Mouse (Mus musculus): Measurements from ENCODE around the gene Cdk6.
"Not testable (repeated sequence)": the region's sequence is repeated elsewhere in the genome, so short reads cannot be mapped to it uniquely, and the experiment has no call there.

The Cdk6 gene

DNA sequence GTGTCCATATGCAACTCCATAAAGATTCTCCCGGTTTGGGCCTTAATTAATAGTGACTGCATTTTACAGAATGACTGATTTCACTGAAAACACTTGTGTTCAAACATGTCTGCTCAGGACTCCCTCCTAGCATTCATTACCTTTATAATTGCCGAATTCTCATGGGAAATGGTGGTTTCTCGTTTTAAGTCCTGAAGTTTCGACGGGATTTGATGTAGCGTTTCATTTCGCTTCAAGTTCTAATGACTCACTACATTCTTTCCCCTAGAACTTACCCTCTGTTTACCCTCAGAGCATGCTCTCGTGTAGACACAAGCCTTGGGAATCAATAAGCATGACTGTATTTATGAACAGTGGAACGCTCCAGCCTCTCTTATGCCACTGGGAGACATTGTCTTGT lies 66.6 kb downstream of the Cdk6 start:
- in situ Hi-C loops (cut with MboI; ENCODE audit: unreplicated experiment in 2 of 2) = loop anchor here in 1 of 2 experiments (10.0 kb wide), 1 partner anchor 97 kb away; no protein-coding TSS in a partner anchor

DNA sequence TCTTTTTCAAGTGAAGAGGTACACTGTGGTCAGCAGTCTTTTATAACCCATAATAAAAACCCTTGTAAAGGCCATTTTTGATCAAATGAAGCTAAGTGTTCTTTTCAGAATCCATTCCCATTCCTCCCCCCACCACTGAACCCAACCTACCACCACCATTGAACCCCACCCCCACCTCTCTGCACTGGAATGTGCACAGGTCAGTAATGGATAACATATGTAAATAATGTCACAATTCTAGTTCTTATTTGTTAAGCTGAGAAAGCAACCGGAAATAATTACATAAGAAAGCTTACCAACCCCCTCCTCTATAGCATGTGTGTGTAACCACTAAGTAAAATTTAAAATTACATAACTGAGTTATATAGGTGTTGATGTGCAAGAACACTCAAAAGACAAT lies 76.9 kb downstream of the Cdk6 start:
- in situ Hi-C loops (cut with MboI; ENCODE audit: unreplicated experiment in 2 of 2) = not testable (repeated sequence)

DNA sequence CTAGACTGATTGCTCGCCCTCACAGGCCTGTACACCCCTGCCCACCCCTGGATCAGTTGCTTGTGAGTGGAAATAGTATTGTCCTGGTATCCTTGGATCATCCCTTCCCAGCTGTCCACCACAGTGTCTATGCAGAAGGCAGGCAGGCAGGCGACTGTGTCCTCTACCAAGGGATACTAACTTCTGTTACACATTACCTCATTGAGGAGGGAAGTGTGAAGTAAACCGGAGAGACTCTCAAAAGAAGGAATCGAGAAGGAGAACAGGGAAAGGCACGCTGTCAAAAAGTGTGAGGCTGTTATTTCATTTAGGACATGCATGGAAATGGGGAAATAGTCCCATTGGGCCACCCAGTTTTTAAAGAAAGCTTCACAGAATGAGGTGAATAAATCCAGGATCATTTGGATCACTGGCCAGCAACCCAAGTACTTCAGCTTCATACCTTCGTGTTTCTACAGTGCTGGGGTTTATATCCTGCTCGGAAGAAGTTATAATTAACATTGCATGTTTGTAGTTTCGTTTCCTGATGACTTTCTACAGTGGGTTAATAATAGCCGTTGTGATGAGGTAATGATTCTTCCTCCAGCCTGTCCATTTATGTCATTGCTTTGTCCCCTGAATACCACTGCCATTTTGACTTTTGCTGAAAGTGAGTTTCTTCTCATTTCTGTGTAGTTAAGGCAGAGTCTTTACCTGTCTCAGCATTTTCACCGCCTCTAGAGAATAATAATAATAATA lies 79.0 kb downstream of the Cdk6 start:
- in situ Hi-C loops (cut with MboI; ENCODE audit: unreplicated experiment in 2 of 2) = loop anchor here in 1 of 2 experiments (5.0 kb wide), 2 partner anchors 73 to 77 kb away; no protein-coding TSS in a partner anchor

DNA sequence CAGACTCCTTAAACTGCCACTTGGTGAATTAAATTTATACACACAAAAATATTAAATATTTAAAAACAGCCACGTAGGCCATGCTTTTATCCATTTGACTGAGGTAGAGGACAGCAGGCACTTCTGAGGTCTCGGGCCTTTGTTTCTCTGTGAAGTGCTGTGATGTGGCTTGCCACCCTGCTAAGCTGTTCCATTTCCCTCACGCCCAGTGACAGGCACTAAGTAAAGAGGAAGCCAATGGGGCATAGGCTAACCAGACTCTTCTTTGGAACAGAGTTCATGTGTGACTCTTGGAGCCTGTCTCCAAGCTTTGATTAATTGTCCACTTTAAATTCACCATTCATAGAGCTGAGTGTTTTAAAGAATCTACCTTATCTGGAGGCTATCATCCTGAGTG lies 79.5 kb downstream of the Cdk6 start:
- in situ Hi-C loops (cut with MboI; ENCODE audit: unreplicated experiment in 2 of 2) = loop anchor here in 1 of 2 experiments (5.0 kb wide), 2 partner anchors 74 to 76 kb away; no protein-coding TSS in a partner anchor

DNA sequence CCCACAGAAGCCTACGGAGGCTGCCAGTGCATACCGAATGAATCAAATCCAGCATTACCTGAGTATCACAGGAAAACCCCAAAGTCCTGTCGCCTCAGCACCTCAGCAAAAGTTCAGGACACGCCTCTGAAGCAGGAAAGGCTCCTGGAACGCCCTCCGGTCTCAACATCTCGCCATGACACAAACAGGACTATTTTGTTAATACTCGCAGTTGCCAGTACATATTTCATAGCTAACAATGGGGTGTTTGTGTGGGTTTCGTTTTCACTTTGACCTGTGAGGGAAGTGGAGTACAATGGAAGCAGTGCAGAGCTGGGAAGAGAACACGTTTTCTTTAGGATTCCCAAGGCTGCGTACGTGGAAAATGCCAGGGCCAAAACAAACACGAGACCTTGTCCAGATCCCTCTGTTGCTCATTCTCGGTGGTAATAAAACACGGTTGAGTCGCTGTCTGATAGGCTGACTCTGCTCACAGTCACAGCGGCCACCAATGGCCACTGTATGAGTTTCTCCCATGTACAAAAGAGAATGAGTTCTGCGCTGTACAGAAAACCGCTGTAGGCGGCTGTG lies 91.9 kb downstream of the Cdk6 start:
- in situ Hi-C loops (cut with MboI; ENCODE audit: unreplicated experiment in 2 of 2) = not testable (repeated sequence)

DNA sequence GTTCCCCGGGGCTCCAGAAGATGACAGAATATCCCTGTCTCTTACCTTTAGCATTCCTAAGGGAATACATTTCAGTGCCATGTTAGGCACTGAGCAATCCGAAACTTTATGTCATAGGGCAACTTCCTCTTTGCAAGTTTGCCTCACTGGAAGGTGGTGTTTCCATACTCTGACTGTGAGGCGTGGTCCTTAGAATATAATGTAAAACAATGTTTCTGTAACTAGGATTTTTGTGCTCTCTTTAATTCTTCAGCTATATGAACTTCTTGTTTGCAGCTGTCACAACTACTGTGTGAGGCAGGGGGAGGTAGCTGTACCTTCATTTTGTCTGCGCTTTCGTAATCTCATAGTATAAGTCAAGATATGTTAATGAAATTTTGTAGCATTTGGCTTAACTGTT lies 92.8 kb downstream of the Cdk6 start:
- in situ Hi-C loops (cut with MboI; ENCODE audit: unreplicated experiment in 2 of 2) = not testable (repeated sequence)

DNA sequence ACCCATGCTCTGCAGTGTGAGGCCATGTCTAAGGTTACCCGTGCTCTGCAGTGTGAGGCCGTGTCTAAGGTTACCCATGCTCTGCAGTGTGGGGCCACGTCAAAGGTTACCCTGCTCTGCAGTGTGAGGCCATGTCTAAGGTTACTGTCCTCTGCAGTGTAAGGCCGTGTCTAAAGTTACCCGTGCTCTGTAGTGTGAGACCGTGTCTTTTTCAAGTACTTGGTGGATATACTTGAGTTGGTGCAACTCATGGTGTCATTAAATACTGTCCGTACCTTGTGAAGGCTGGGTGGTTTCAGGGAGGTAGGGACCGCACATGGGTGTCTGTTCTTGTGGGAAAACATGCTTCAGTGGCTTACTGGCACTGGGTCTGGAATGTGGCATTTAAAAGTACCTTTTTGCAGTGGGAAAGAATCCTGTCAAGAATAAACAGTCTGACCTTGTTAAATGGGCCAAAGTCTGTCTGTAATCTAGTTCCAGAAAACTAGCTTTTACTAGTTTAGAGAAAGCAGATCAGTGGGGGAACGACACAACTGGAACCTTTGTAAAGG lies 97.2 kb downstream of the Cdk6 start:
- in situ Hi-C loops (cut with MboI; ENCODE audit: unreplicated experiment in 2 of 2) = not testable (repeated sequence)

DNA sequence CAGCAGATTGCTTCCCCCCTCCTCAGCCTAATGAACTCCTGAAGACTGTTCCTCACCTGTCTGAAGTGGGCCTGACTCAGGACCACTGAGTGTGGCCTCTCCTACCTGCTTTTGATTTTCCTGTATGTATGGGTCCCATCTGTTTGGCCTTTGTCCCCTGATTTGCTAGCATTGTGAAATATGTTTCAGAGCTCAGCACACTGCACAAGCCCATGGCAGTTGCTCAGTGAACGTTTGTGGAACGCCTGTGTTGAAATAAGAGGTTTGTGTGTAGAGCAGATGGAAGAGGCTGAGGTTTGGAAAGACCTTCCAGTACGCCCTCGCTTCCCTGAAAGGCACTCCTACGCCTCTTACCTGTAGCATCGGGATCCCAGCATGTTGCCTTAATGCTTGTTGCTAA lies 98.1 kb downstream of the Cdk6 start:
- in situ Hi-C loops (cut with MboI; ENCODE audit: unreplicated experiment in 2 of 2) = not testable (repeated sequence)

DNA sequence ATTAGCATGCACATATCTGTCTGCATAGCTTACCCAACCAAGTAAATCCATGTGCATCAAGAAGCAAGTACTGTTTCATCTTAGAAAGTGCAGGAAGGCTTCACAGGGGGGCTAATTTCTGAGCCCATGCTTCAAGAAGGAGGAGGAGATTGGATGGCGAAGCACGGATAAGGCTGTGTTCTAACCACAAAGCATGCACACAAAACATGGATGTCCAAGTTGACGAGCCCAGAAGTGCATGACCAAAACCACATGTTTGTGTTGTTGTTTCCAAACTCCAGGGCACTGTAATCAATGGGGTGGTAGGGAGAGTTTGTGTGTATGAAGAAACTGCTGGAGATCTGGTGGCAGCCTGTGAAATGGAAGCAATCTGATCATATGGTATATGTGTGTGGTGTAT lies 101.2 kb downstream of the Cdk6 start:
- in situ Hi-C loops (cut with MboI; ENCODE audit: unreplicated experiment in 2 of 2) = not testable (repeated sequence)

DNA sequence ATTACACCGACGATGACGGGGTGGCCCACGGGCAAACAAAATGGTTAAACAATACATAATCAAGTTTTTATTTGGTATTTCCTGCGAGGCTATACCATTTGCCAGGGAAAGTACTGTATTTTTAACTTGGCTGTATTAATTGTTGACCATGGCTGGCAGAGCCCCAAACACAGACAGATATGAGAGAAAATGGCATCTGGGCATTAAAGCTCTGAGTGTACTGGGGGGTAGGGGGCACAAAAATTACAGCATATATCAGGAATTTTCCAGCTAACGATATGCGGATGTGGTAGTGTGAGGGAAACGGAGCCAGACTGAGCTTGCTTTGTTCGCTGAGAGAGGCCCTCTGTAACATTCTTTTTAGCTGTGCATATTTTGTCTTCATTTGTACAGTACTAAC lies 109.9 kb downstream of the Cdk6 start:
- in situ Hi-C loops (cut with MboI; ENCODE audit: unreplicated experiment in 2 of 2) = not testable (repeated sequence)

DNA sequence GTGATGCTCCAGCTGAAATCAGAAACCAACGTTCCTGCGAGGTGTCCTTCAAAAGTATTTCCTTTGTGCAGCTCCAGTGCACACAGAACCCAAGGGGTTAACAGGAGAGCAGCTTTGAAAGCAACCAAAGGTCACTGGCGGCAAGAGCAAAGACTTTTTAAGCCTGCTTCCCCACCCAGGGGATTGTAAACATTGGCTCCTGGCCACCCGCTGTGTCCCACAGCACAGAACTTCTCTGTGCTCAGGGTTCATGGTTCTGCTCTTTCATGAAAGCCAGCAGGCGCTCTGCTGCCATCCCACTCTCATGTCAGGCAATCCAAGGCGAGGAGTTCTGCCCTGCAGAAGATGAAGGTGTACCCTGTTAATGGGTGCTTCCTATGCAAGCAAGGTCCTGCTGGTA lies 112.7 kb downstream of the Cdk6 start:
- in situ Hi-C loops (cut with MboI; ENCODE audit: unreplicated experiment in 2 of 2) = not testable (repeated sequence)

DNA sequence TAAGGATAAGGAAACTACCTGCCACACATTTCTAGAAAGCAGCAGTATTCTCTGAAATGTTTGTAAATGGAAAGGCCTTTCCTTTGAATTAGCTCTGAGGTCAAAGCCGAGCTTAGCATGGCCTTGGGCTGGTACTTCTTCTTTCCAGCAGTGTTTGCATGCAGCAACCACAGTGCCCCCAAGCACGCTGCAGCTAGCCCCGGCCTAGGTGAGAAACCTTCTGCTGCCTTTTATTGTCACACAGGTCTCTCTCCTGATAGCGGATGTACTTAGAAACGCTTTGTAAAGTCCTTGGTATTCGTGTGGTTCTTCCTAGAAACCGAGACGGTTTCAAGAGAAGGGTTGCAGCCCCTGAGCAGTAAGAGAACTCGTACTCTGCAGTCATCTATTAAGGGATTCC lies 119.6 kb downstream of the Cdk6 start:
- in situ Hi-C loops (cut with MboI; ENCODE audit: unreplicated experiment in 2 of 2) = loop anchor here in 1 of 2 experiments (5.0 kb wide), 1 partner anchor 36 kb away; no protein-coding TSS in a partner anchor

DNA sequence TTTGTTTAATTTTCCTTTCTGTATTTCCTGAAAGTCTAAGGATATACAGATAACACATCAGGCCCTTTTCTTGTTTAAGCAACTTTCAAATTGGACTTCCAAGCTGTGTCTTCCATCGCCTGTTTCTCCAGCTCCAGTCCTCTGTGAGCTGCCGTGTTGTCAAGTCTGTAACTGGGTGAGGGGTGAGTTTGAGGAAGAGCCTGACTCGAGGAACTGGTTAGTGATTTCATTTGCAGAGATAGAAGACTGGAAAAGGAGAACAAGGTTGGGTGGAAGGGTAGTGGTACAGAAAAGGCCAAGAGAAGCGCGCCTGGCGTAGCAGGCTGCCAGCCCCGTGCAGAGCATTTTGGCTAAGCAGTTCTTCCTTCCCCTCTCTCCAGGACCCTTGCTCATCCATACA lies 120.1 kb downstream of the Cdk6 start:
- in situ Hi-C loops (cut with MboI; ENCODE audit: unreplicated experiment in 2 of 2) = loop anchor here in 1 of 2 experiments (5.0 kb wide), 1 partner anchor 36 kb away; no protein-coding TSS in a partner anchor

DNA sequence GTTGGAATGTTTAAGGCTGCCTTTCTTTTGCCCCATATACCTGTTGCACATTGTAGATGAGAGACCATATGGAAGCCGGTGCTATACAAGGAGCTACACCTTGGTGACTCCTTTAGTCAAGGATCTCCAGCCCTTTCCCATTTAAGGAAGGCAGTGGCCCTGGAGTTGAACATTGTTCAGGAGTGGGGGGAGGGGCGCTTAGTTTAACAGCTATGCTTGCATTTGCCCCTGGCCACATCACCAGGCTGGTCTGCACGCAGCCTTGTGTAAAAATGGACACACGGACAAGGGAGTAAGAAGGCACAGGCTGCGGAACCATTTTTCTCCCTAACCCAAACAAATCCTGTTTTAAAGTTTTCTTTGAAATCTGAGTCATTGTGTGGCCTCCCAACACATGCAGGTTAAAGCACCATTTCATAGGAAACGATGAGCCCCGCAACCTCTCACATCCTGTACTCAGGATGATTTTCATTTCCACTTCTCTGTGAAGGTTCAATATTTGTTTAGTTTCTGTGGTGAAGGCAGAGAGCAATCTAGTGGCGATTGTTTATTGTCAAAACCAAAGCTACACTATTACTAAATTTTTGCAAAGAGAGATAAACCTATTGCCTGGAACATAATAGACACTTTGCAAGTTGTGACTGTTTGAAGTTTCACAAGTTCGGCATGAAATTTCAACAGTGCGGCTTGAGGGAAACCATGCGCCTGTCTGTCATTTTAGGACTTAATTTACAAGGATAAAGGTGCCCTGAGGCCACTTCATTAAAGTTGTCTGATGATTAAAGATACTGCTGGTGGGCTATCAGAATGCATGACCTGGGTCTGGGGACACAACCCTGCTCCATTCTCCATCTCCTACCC lies 121.8 kb downstream of the Cdk6 start:
- in situ Hi-C loops (cut with MboI; ENCODE audit: unreplicated experiment in 2 of 2) = loop anchor here in 1 of 2 experiments (5.0 kb wide), 1 partner anchor 34 kb away; no protein-coding TSS in a partner anchor

DNA sequence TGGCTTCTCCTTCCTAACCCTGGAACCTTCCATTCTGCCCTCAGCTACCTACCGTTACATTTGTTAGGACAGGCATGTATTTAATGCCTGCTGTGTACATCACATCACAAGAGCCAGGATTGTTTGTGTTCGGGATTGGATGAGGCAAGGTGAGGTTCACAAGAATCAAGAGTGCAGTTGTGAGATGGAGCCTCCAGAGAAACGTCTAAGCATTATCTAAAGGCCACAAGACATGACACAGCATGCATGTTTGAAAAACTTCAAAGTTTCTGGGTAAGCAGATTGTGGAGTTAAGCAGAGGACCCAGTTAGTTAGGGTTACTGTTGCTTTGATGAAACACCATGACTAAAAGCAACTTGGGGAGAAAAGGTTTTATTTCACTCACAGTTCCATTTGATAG lies 122.5 kb downstream of the Cdk6 start:
- in situ Hi-C loops (cut with MboI; ENCODE audit: unreplicated experiment in 2 of 2) = loop anchor here in 1 of 2 experiments (5.0 kb wide), 1 partner anchor 34 kb away; no protein-coding TSS in a partner anchor

DNA sequence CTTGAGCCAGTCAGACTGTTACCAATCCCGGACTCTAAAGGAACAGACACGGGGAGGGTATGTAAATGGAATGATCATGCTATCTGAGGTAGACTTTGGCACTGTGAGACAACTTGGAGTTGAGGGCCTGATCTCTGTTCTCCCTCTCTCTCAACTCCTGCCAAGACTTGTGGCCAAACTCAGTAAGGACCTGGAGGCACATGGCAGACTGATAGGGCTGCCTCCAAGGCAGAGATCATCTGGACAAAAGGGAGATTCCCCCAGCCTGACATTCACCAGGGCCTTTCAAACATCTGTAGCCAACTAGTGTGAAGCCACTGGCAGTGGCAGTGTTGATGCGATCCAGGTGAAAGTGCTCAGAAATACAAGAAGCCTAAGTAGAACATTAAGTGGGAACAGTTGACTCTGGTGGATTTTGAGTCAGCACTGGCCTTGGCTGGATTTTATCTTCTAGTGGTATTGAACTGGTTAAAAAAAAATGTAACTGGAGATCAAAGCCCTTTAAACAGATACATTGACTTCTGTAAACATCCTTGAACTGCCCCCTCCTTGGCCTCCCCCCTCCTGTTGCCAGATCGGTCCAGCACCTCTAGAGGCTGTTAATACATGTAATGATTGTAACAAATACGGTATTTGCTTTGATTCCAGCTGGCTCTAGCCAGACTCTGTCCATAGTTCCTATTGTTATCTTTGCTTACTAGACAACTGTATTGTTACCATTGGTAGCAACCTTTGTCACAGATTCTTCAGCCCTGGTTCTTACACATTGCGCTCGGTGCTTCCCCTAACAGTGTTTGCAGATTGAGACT lies 125.0 kb downstream of the Cdk6 start:
- in situ Hi-C loops (cut with MboI; ENCODE audit: unreplicated experiment in 2 of 2) = no loop called here

DNA sequence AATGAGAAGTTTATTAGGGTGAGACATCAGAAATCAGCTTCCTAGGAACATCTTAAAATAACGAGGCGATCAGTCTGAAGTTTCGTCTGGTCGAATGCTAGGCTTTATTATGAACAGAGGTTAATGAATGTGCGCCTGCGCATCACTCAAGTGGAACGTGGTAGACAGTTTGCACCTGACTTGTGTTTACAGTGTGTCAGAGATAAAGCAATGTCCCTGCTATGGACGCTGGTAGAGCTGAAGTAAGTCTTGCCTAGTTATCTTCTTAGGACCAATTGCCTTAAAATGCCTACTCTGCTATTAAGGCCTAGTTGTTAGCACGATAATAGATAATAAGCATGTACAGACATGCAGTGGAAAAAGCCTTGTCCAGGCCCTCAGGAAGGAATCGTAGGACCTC lies 129.6 kb downstream of the Cdk6 start:
- in situ Hi-C loops (cut with MboI; ENCODE audit: unreplicated experiment in 2 of 2) = no loop called here

DNA sequence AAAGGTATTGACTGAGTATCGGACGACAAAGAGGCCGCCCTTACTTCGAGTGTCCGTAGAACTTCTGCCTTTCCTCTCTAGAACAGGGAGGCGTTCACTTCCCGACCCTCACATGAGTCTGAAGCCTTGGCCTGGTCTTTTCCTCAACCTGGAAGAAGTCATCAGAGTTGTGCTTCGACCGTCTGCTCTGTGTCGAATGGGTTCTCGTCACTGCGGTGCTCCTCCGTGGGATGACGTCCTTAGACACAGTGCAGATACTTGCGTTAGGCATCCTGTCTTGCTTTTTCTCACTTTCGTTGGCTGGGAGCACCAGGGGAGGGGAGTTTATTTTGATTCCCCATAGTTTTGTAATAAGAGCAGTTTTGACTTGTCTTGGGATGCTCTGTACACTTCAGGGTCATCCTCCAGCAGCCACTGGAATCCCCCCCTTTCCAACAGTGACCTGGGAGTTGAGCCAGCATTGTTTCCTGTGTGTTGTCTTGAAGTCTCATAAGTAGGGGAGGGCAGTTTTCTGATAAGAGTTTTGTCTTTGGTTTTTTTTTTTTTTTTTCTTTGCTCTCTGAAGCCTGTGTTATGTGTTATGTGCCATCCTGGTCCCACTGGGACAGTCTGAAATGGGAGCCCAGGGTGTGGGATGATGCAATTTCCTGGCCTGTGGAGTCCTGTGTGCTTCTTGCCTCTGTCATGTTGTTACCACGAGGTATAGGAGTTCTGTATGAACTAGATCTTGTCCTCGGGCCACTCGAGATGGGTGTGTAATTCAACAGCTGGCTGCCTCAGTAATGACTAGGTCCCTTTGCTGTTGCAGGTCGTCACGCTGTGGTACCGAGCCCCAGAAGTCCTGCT lies 131.2 kb downstream of the Cdk6 start:
- in situ Hi-C loops (cut with MboI; ENCODE audit: unreplicated experiment in 2 of 2) = no loop called here

DNA sequence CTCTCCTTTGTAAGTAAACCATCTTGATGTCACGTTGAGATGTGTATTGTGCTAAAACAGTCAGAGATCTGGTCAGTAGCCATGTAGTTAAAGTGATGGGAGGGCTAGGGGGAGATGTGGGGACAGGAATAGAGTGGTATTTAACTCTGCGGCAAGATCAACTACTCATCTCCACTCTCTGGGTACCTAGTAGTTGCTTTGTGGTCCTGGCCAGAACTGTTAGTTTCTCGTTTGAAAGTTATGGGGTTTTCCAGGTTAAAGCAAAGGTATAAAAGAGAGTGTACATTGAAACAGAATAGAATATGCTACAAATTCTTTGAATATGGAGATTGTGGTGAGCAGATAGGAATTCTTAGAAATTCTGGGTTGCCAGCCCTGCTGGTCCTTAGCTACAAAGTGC lies 136.4 kb downstream of the Cdk6 start:
- in situ Hi-C loops (cut with MboI; ENCODE audit: unreplicated experiment in 2 of 2) = no loop called here
